Mouse (Mus musculus): ENCODE data around the gene Ugt1a8. TPM values are rescaled to one million over a fixed set of nuclear protein-coding genes. Genes with fewer than 3 reads are reported as not detected.
"Not testable (repeated sequence)": the region's sequence is repeated elsewhere in the genome, so short reads cannot be mapped to it uniquely, and the experiment has no call there.

Ugt1a8 gene
- polyA plus RNA-seq, 1 experiment from 2014 or later = 0.05 TPM

DNA sequence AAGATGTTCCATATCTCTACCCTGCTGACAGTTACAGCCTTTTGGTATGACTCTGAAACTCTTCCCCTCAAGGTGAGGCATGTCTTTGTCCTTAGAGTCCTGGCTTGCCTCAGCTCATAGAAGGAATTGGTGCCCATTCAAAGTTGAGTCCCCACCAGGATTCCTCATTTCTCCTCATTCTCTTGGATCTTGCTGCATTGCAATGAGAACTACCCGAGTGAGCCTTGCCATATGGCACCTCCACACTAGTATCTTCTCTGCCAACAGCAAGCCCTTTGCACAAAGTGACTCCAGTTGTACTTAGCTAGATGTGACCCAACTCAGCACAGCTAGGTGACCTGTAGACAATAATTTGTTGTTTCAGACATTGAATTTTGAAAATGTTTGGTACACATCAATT, 136.0 kb downstream of the Ugt1a8 start:
- WGBS = 51% methylated on average over 1 of the region's 1 CpGs
- no peak for TF ChIP-seq CTCF (IDR thresholded peaks at IDR 0.05; ENCODE audit: low read depth)
- no peak for DNase-seq (ENCODE audit: low spot score)

DNA sequence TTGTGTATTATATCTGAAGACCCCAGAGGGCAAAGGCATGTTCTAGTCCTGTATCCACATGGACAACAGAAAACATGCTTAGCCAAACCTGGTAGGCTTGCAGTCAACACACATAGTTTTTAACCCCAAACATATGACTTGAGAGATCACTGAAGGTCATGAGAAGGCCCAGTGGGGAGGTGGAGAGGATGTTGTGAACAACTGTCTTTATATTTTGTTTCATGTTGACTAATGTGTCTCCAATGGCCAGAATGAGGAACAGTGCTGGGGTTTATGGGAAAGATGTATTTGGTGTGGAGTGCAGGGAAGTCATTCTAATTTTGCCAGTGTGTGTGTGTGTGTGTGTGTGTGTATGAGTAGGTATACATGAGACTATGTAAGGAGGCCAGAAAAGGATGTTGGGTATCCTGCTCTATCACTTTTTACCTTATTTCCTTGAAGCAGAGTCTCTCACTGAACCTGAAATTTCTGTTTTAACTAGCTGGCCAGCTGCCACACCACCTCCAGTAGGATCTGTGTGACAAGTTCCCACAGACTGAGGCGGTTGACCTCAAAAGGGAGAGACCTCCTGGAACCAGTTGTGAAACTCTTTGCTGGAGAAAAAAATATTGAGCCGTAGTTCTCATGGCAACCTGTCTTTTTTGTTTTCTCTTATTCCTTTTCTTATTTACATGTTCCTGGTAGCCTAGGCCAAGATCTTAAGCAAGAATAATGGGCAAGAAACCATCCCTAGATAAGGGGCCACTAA, 136.6 kb downstream of the Ugt1a8 start:
- Histone ChIP-seq H3K4me2 (ENCODE audit: low read length) (no peak overlapping the region), H3K4me1 (replicated peaks; ENCODE audit: insufficient read depth, low read length) (no peaks in the 10 kb centered on the region), H3K9me3 (replicated peaks; ENCODE audit: low read length) (peaks cover 13% of the 10 kb centered on the region; the same call in 1 of the 2 replicates), H3K27me3 (ENCODE audit: insufficient read depth, low read length) (no peaks in the 10 kb centered on the region), H3K36me3 (ENCODE audit: insufficient read depth, low read length) (no peaks in the 10 kb centered on the region), H3K27ac (no peak overlapping the region), H3K9ac (ENCODE audit: low read depth, low read length) (no peak overlapping the region), H3K4me3 (replicated peaks; ENCODE audit: low read depth, low read length) (no peak overlapping the region)
- WGBS = 68% methylated on average over 2 of the region's 2 CpGs
- TF ChIP-seq CTCF (IDR thresholded peaks at IDR 0.05; ENCODE audit: low read depth) = no peak
- DNase-seq (ENCODE audit: low spot score) (no peak), ATAC-seq (replicated peaks; ENCODE audit: low FRiP score, low read depth) (no peak)

More for the DNA sequence above, 136.0 kb downstream of the Ugt1a8 start:
- no peak for ATAC-seq (replicated peaks; ENCODE audit: low FRiP score, low read depth)
- H3K9me3 ChIP-seq (replicated peaks; ENCODE audit: low read length) = peaks cover 7% of the 10 kb centered on the region; the same call in 1 of the 2 replicates
- H3K4me3 ChIP-seq (replicated peaks; ENCODE audit: low read depth, low read length) = no peak overlapping the region
- H3K9ac ChIP-seq (ENCODE audit: low read depth, low read length) = no peak overlapping the region
- H3K4me1 ChIP-seq (replicated peaks; ENCODE audit: insufficient read depth, low read length) = no peaks in the 10 kb centered on the region
- H3K36me3 ChIP-seq (ENCODE audit: insufficient read depth, low read length) = no peaks in the 10 kb centered on the region
- no peak overlapping the region for H3K4me2 ChIP-seq (ENCODE audit: low read length)
- H3K27me3 ChIP-seq (ENCODE audit: insufficient read depth, low read length) = no peaks in the 10 kb centered on the region
- H3K27ac ChIP-seq = no peak overlapping the region

DNA sequence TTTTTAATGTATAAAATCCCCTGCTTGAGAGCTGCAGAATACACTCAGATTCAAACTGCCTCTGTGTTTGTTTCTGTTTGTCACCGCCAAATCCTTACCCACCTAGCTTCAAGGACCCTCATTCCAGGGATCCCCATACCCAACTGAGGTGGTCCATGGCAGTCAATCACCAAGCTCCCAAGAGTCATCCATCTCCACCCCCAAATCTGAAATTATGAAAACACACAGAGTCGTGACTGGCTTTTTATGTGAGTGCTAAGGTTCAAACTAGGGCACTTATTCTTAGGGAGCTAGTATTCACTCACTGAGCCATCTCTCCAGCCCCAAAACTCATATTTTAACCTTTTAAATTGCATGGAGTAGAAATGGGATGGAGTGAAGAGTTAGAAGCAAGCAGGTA, 137.7 kb downstream of the Ugt1a8 start:
- H3K4me2 ChIP-seq (ENCODE audit: low read length); H3K27ac ChIP-seq; H3K4me3 ChIP-seq (replicated peaks; ENCODE audit: low read depth, low read length); H3K9ac ChIP-seq (ENCODE audit: low read depth, low read length); ATAC-seq (replicated peaks; ENCODE audit: low FRiP score, low read depth); H3K36me3 ChIP-seq (ENCODE audit: insufficient read depth, low read length); DNase-seq (ENCODE audit: low spot score); H3K4me1 ChIP-seq (replicated peaks; ENCODE audit: insufficient read depth, low read length); H3K27me3 ChIP-seq (ENCODE audit: insufficient read depth, low read length): not testable (repeated sequence)
- H3K9me3 ChIP-seq (replicated peaks; ENCODE audit: low read length) = peaks cover 22% of the 10 kb centered on the region; the same call in 1 of the 2 replicates
- 44% methylated on average over 2 of the region's 2 CpGs for WGBS

DNA sequence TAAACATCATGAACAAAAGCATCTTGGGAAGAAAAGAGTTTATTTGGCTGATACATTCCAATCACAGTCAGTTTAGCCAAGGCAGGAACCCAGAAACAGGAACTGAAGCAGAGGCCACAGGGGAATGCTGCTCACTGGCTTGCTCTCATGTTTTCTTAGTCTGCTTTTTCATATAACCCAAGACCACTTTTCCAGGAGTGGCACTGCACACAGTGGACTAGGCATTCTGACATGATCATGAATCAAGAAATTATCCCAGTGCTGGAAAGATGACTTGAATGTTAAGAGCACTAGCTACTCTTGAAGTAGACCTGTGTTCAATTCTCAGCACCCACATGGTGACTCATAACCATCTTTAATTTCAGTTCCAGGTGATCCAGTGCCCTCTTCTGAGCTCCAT, 138.1 kb downstream of the Ugt1a8 start:
- no peaks in the 10 kb centered on the region for H3K36me3 ChIP-seq (ENCODE audit: insufficient read depth, low read length)
- no peak for TF ChIP-seq CTCF (IDR thresholded peaks at IDR 0.05; ENCODE audit: low read depth)
- H3K9ac ChIP-seq (ENCODE audit: low read depth, low read length) = no peak overlapping the region
- DNase-seq (ENCODE audit: low spot score) (no peak), ATAC-seq (replicated peaks; ENCODE audit: low FRiP score, low read depth) (no peak)
- peaks cover 23% of the 10 kb centered on the region; the same call in 1 of the 2 replicates for H3K9me3 ChIP-seq (replicated peaks; ENCODE audit: low read length)
- H3K4me2 ChIP-seq (ENCODE audit: low read length) = no peak overlapping the region
- no peaks in the 10 kb centered on the region for H3K4me1 ChIP-seq (replicated peaks; ENCODE audit: insufficient read depth, low read length)
- no peak overlapping the region for H3K27ac ChIP-seq
- no peaks in the 10 kb centered on the region for H3K27me3 ChIP-seq (ENCODE audit: insufficient read depth, low read length)
- no peak overlapping the region for H3K4me3 ChIP-seq (replicated peaks; ENCODE audit: low read depth, low read length)

DNA sequence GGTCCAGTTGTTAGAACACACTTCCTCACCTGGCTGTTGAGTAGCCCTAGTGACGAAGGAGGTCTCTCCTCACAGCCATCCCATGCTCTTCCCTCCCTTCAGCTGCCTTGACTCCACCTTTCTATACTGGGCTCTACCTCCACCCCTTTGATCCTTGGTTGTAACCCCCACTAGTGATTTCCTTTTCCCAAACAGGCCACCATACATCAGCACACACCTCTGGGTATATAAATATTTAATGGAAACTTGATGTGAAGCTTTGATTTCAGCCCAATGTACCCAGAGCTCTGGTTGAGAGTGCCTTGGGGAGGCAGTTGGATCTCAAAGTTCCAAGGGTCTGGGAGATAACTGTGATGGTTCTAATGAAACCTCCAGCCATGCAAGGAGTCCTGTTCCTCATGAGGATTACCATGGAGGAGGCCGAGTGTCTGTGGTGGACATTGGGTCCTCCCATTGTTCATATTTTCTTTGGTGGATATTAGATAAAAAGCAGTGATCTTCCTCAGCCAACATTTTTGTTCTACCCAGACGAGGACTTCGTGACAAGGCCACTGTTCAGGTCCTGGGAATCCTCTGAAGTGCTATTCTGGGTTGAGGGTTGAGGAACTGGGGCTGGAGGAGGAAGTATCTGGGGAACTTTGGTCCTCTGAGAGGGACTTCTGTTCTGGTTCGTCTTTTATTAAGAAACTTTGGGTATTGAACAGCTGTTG, 139.2 kb downstream of the Ugt1a8 start, which contains the start of gene Mroh2a:
Mroh2a (plus strand) TSS at position 317 of the 710 bp plus-strand sequence.
- Histone ChIP-seq H3K4me3 (replicated peaks; ENCODE audit: low read depth, low read length) (no peak within 1 kb of the TSS), H3K9ac (ENCODE audit: low read depth, low read length) (no peak within 1 kb of the TSS), H3K4me1 (replicated peaks; ENCODE audit: insufficient read depth, low read length) (no peaks in the 10 kb centered on the region), H3K36me3 (ENCODE audit: insufficient read depth, low read length) (no peaks in the 10 kb centered on the region), H3K9me3 (replicated peaks; ENCODE audit: low read length) (peaks cover 34% of the 10 kb centered on the region; the same call in 1 of the 2 replicates), H3K4me2 (ENCODE audit: low read length) (no peak within 1 kb of the TSS), H3K27ac (no peak within 1 kb of the TSS), H3K27me3 (ENCODE audit: insufficient read depth, low read length) (no peaks in the 10 kb centered on the region)
- 57% methylated on average over 5 of the region's 5 CpGs for WGBS
- ATAC-seq (replicated peaks; ENCODE audit: low FRiP score, low read depth) (no peak), DNase-seq (ENCODE audit: low spot score) (no peak)
- TF ChIP-seq CTCF (IDR thresholded peaks at IDR 0.05; ENCODE audit: low read depth) = no peak

DNA sequence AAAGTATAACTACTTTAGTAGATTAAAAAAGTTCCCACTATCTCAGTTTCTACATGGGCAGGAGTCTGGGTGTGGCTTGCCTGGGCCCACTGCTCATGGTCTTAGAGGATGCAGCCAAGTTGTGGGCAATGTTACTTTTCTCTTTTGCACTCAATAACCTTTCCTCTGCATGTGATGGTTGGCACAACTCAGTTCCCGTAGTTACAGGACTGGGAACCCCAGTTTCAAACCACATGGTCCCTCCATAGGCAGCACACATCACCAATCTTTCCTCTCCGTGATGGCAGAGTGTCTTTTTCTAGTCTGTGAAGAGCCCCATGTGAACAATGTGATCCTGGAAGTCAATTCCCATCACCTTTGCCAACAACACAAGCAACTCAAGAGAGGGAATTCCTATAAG, 139.9 kb downstream of the Ugt1a8 start:
- peaks cover 37% of the 10 kb centered on the region; the same call in 1 of the 2 replicates for H3K9me3 ChIP-seq (replicated peaks; ENCODE audit: low read length)
- H3K9ac ChIP-seq (ENCODE audit: low read depth, low read length) = no peak overlapping the region
- no peaks in the 10 kb centered on the region for H3K4me1 ChIP-seq (replicated peaks; ENCODE audit: insufficient read depth, low read length)
- H3K4me3 ChIP-seq (replicated peaks; ENCODE audit: low read depth, low read length) = no peak overlapping the region
- no peaks in the 10 kb centered on the region for H3K36me3 ChIP-seq (ENCODE audit: insufficient read depth, low read length)
- H3K27ac ChIP-seq = no peak overlapping the region
- no peak overlapping the region for H3K4me2 ChIP-seq (ENCODE audit: low read length)
- H3K27me3 ChIP-seq (ENCODE audit: insufficient read depth, low read length) = no peaks in the 10 kb centered on the region
- 61% methylated on average over 2 of the region's 2 CpGs for WGBS
- ATAC-seq (replicated peaks; ENCODE audit: low FRiP score, low read depth) (no peak), DNase-seq (ENCODE audit: low spot score) (no peak)
- TF ChIP-seq CTCF (IDR thresholded peaks at IDR 0.05; ENCODE audit: low read depth) = no peak
